Mouse (Mus musculus): Measurements from ENCODE around the gene Lcn8.

GRCm38 (mm10) chr2:25657652-25658051 is 4.7 kb downstream of the Lcn8 start, which contains the start of gene Lcn5:
- TF ChIP-seq CTCF (IDR thresholded peaks at IDR 0.05; ENCODE audit: low read depth): no peak
- TF ChIP-seq EP300 (IDR thresholded peaks at IDR 0.05; ENCODE audit: low read depth): no peak
